Comparison of ENCODE assay signal across 8 mouse cellular contexts in the genomic region with DNA sequence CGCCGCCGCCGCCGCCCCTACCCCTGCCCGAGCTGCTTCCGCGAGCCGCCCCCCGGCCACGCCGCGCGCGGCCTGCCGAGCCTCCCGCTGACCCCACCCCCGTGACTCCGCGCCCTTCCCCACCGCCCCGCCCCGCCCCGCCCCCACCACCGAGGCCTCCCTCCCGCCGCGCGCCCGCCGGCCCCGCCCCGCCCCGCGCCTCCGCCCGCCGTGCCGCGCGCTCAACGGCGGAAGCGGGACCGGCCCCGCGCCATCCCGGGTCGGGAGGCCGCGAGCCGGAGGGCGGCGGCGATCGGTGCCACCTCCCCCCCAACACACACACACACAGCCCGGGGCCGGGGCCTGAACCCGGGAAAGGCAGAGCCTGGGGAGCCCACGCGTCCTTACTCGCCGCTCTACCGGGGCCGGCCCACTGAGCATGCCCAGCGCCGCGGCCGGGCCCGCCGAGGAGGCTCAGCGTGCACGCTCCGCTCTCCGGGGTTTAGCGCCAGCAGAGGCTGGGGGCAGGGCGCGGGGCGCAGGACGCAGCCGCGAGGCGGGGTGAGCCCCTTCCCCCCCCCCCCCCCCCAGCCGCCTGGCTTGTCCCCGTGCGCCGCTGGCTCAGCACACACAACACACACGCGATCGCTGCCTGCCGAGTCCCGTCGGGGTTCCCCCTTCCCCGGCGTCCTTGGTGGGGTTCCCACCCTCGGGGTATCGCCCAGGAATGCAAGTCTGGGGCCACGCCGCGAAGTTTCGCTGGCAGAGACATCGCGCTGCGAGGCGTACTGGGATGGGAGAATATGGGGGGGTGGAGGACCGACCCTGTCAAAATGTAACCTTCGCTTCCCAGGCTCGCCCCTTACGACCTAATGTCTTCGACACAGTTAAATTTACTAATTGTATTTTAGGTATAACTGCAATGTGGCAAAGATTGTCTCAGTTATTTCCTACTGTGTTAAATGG. TPM values are rescaled to one million over a fixed set of nuclear protein-coding genes. Genes with fewer than 3 reads are reported as not detected.
DNase-seq lines count a peak whose midpoint lies in the region; ATAC-seq and TF ChIP-seq lines count a peak whose summit lies in the region.

A gene (minus strand): TSS at position 496 of the 945 bp plus-strand sequence.

- no peak for TF ChIP-seq CTCF in ES-Bruce4 (IDR thresholded peaks at IDR 0.05; ENCODE audit: low read depth, low read length)
- no peak for TF ChIP-seq CTCF in cerebellum, adult 2 months (IDR thresholded peaks at IDR 0.05; ENCODE audit: borderline replicate concordance, insufficient read depth, low read depth, low read length)
- TF ChIP-seq CTCF in lung, postnatal 0 days (IDR thresholded peaks at IDR 0.05): no peak

- peaks cover 9% of the 10 kb centered on the region for H3K36me3 ChIP-seq in ES-Bruce4 (ENCODE audit: control insufficient read depth, insufficient read depth, low read length, poor library complexity, severe bottlenecking)
- H3K36me3 ChIP-seq in lung, postnatal 0 days (ENCODE audit: insufficient read depth, low read length): no peaks in the 10 kb centered on the region

- peak within 1 kb of the TSS; percentile 96 for H3K9ac ChIP-seq in ES-Bruce4 (ENCODE audit: low read depth, poor library complexity, severe bottlenecking)
- peak within 1 kb of the TSS; percentile 84 for H3K9ac ChIP-seq in lung, postnatal 0 days (replicated peaks; ENCODE audit: low read depth)

- TF ChIP-seq EP300 in ES-Bruce4 (IDR thresholded peaks at IDR 0.05; ENCODE audit: insufficient read depth, low read depth, low read length): no peak
- no peak for TF ChIP-seq EP300 in lung, postnatal 0 days (IDR thresholded peaks at IDR 0.05)

- TF ChIP-seq POLR2A in ES-Bruce4 (IDR thresholded peaks at IDR 0.05; ENCODE audit: insufficient read depth, low read length): no peak
- 0 out of 2 replicates have a peak, but pooled peaks have one; percentile 16 for TF ChIP-seq POLR2A in cerebellum, adult 2 months (IDR thresholded peaks at IDR 0.05; ENCODE audit: borderline replicate concordance, insufficient read depth, low read length)

- under 1% methylated on average over 64 of the region's 110 CpGs for WGBS in cerebellum, adult 2 months
- WGBS in lung, postnatal 0 days: 0% methylated on average over 28 of the region's 110 CpGs

- H3K27ac ChIP-seq in ES-Bruce4 (ENCODE audit: insufficient read depth, low read length): peak within 1 kb of the TSS; percentile 83
- H3K27ac ChIP-seq in cerebellum, adult 2 months (ENCODE audit: insufficient read depth, low read length): peak within 1 kb of the TSS; percentile 94
- peak within 1 kb of the TSS; percentile 98 for H3K27ac ChIP-seq in lung, postnatal 0 days (ENCODE audit: low read length)

- H3K4me3 ChIP-seq in ES-Bruce4 (ENCODE audit: low read depth, low read length): peak within 1 kb of the TSS; percentile 92
- H3K4me3 ChIP-seq in cerebellum, adult 2 months (replicated peaks; ENCODE audit: insufficient read depth, low read depth, low read length): peak within 1 kb of the TSS; percentile 90
- H3K4me3 ChIP-seq in lung, postnatal 0 days (ENCODE audit: low read depth, low read length): peak within 1 kb of the TSS; percentile 94

- peak within 1 kb of the TSS; percentile 87 for H3K4me2 ChIP-seq in lung, postnatal 0 days (replicated peaks; ENCODE audit: low read depth, low read length)

- no peaks in the 10 kb centered on the region for H3K27me3 ChIP-seq in ES-Bruce4 (ENCODE audit: control insufficient read depth, insufficient read depth, low read length, poor library complexity, severe bottlenecking)
- H3K27me3 ChIP-seq in cerebellum, adult 2 months (ENCODE audit: control insufficient read depth, insufficient read depth, low read length): no peaks in the 10 kb centered on the region
- no peaks in the 10 kb centered on the region for H3K27me3 ChIP-seq in lung, postnatal 0 days (replicated peaks; ENCODE audit: insufficient read depth, low read length)

- no peaks in the 10 kb centered on the region for H3K4me1 ChIP-seq in ES-Bruce4 (ENCODE audit: control insufficient read depth, insufficient read depth, low read length)
- H3K4me1 ChIP-seq in cerebellum, adult 2 months (ENCODE audit: control insufficient read depth, insufficient read depth, low read length): no peaks in the 10 kb centered on the region; the same call in 1 of the 2 replicates
- no peaks in the 10 kb centered on the region for H3K4me1 ChIP-seq in lung, postnatal 0 days (ENCODE audit: insufficient read depth, low read depth, low read length)

- no peaks in the 10 kb centered on the region for H3K9me3 ChIP-seq in ES-Bruce4 (replicated peaks; ENCODE audit: control insufficient read depth, insufficient read depth, low read length, poor library complexity, severe bottlenecking)
- H3K9me3 ChIP-seq in lung, postnatal 0 days (ENCODE audit: low read length): no peaks in the 10 kb centered on the region

- DNase-seq in cerebellum, adult 2 months: peak; percentile 76 to 79
- peak; percentile 84 to 89 for DNase-seq in layer of hippocampus, postnatal 10 days (ENCODE audit: low spot score in 2 of 2)
- peak; percentile 90 for DNase-seq in lung, postnatal 0 days (ENCODE audit: low spot score)
- DNase-seq in ovary, postnatal 14 days (ENCODE audit: low spot score): peak; percentile 77
- DNase-seq in thymus, postnatal 10 days (ENCODE audit: low spot score in 2 of 2): peak; percentile 80 to 81

- ATAC-seq in frontal cortex, adult (ENCODE audit: low TSS enrichment): peak; percentile 81
- peak; percentile 44 to 50 for ATAC-seq in hematopoietic stem cell, adult 5-6 weeks (replicated peaks in 1 of 2; ENCODE audit: insufficient read depth in 1 of 2, low FRiP score in 2 of 2, low TSS enrichment in 1 of 2, low read depth in 1 of 2, poor library complexity in 2 of 2, severe bottlenecking in 2 of 2)
- ATAC-seq in lung, postnatal 0 days: peak; percentile 87

RNA-seq across cellular contexts. Expression of the gene that starts here (rescaled TPM):
- polyA plus RNA-seq in ES-Bruce4 (2011; ENCODE audit: insufficient read depth, insufficient read length, low read depth, missing spikeins): 72.7 and 74.6 TPM in 2 replicates
- 32.8 and 33.0 TPM in 2 replicates for polyA plus RNA-seq in cerebellum, adult 2 months (2012; rRNA removed)
- total RNA-seq in hematopoietic stem cell, adult 5-6 weeks (2017): 93.2 and 131 TPM in 2 replicates
- 10 to 100 TPM; 61.2 to 61.7 TPM for total RNA-seq in layer of hippocampus, postnatal 10 days (2021)
- 54.2 and 56.3 TPM in 2 replicates for polyA plus RNA-seq in lung, postnatal 0 days (2015; fragmentation: Nextera tagmentation; extraction: Ambion mirVana)

Comparison
In these comparisons a context has a peak if more than half of its experiments do, and no peak if none do; other contexts are left out.
1. Peak in every context shown above with its lines: DNase-seq, ATAC-seq, H3K4me3 ChIP-seq and H3K27ac ChIP-seq.